Mouse (Mus musculus): ENCODE measurements around the gene Cacna1d.

DNA sequence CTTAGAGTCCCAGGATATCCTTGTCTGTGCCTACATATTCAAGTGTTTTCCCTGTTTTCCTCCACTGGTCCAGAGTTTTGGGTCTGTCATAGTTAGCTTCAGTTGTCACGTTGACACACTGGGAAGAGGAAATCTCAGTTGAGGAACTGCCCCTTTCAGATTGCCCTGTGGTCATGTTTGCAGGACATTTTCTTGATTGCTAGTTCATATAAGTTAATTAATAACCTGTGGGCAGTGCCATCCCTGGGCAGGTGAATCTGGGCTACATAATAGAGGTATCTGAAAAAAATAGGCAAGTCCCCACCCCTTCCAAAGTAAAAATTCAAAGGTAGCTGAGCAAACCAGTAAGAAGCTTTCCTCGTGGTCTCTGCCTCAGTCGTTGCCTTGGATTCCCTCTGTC is 51.3 kb downstream of the Cacna1d start:
- no peak for TF ChIP-seq CTCF (IDR thresholded peaks at IDR 0.05; ENCODE audit: low read depth, low read length)
- TF ChIP-seq GATA2 (IDR thresholded peaks at IDR 0.05; ENCODE audit: borderline replicate concordance, low read depth, low read length), result no peak
- TF ChIP-seq POLR2AphosphoS5 (IDR thresholded peaks at IDR 0.05; ENCODE audit: insufficient replicate concordance, low read depth, low read length), result no peak

Measured in G1E (cell line).